Mouse (Mus musculus): ENCODE results near the gene Krt35. TPM values are rescaled to one million over a fixed set of nuclear protein-coding genes. Genes with fewer than 3 reads are reported as not detected.

Krt35 gene
- not detected for total RNA-seq (2021)
- long read RNA-seq, experiment 1, result 0 reads
- long read RNA-seq, experiment 2, result 0 reads

DNA sequence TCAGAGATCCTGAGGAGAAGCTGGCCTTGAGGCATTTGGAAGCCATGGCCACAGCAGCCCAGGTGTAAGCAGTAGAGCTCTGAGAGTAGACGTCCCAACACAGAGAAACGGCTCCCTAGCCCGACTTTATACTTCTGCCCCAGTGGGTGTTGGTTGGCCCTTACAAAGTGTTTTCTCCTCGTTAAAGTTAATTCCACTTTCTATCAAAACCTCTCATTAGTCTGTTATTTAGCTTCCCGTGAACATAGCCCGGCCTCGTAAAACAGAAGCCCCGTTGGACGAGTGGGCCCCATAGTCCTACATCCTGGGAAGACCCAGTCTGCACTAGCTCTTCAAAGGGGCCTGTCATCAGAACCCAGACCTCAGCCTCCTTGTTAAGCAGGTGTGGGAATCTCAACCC, at the start of gene Krt35:
Gene Krt35 (minus strand): TSS at position 101 of the 400 bp plus-strand sequence.
- Histone ChIP-seq H3K27ac (no peak within 1 kb of the TSS), H3K4me3 (no peak within 1 kb of the TSS)
- intact Hi-C loops (cut with DNase I), result no loop called here
- no peak for TF ChIP-seq CTCF (IDR thresholded peaks at IDR 0.05)
- no peak for DNase-seq

DNA sequence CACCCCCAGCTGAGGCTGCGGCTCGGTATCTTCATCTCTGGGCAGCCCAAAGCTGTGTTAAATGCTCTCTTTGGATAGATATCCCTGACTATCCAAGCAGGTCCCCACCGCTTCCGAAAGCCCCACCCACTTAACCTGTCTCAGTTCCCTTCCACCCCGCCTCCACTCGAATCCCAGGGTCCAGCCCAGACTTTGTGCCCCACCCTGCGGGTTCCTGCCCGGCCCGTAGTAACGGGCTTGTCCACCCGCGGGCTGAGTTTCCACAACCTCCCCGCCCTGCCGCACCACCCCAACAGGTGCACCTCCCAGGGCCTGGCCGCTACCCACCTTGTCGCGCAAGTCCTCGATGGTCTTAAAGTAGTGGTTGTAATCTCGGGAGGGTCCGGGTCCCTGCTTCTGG, 49.1 kb upstream of the Krt35 start:
- Histone ChIP-seq H3K27ac (no peak overlapping the region), H3K4me3 (peak overlapping the region; percentile 41)
- intact Hi-C loops (cut with DNase I), result no loop called here
- DNase-seq, result no peak
- TF ChIP-seq CTCF (IDR thresholded peaks at IDR 0.05), result no peak

DNA sequence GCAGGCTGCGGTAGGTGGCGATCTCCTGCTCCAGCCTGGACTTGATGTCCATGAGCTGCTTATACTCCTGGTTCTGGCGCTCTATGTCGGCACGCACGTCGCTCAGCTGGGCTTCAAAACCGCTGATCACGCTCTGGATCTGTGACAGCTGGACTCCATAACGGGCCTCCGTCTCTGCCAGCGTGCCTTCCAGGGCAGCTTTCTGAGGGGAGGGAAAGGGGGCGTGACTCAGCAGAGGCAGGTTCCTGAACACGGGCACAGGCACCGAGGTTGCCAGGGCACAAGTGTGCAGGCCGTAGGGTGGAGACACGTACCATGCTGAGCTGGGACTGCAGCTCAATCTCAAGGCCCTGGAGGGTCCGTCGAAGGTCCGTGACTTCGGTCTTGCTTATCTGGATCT, 44.9 kb upstream of the Krt35 start:
- TF ChIP-seq CTCF (IDR thresholded peaks at IDR 0.05), result no peak; the same call in 1 of the 2 replicates
- Histone ChIP-seq H3K27ac (no peak overlapping the region), H3K4me3 (no peak overlapping the region)
- peak; percentile 74 for DNase-seq
- intact Hi-C loops (cut with DNase I), result no loop called here

DNA sequence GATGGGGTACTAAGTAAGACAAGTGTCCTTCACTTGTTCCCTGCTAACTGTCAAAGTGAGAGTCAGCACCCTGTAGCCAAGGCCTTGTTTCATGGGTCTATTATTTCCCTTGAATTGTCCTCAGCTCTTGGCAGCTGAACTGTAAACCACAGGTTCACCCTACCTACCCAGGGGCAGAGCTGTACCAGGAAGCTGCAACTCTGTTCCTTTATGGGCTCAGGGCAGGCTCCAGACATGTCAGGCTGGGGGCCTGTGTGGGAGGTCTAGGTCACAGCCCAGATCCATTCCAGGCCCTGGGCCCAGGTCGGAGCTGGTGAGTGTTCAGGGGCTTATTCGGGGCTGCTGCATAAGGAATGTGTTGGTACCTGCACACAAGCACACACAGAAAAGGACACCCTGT, 43.4 kb upstream of the Krt35 start:
- Histone ChIP-seq H3K27ac (no peak overlapping the region), H3K4me3 (no peak overlapping the region)
- intact Hi-C loops (cut with DNase I), result no loop called here
- no peak for DNase-seq
- no peak for TF ChIP-seq CTCF (IDR thresholded peaks at IDR 0.05)

DNA sequence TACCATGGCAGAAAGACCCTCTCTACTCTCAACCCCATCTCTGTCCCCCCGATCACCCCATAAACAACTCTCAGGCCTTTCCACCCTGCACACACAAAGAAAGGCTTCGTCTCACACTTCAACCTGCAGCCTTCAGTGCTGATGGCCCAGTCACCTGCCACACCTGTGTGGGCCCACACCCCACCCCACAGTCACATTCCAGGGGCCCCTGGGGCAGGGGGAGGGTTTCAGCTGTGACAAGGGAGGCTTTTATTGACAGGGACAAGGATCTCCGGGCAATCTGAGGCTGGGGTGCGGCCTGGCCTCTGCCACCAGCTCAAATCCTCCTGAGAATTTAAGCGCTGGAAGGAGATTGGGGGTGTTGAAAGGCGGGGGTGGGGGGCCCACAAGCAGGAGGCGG, 42.8 kb upstream of the Krt35 start:
- intact Hi-C loops (cut with DNase I), result no loop called here
- no peak for TF ChIP-seq CTCF (IDR thresholded peaks at IDR 0.05)

DNA sequence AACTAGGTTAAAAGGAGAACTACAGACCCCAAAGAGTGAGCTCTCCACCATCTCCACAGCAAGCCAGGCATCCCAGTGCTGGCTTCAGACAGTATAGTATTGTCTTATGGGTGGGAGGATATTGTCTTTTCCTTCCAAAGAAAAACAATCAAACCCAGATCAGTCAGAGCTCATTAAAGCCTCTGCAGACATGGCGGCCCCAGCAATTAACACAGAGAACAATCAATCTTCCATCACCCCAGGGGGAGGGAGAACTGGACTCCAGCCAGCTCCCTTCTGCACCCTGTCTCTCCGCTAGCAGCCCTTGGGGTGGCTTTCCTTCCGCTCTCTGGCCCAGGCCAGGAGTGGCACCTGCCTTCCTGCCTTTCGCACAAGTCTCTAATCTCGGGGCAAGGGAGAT, 41.7 kb upstream of the Krt35 start:
- intact Hi-C loops (cut with DNase I), result no loop called here
- Histone ChIP-seq H3K4me3 (no peak overlapping the region), H3K27ac (no peak overlapping the region)
- TF ChIP-seq CTCF (IDR thresholded peaks at IDR 0.05), result no peak
- no peak for DNase-seq

More for the DNA sequence above, 42.8 kb upstream of the Krt35 start:
- DNase-seq, result no peak
- Histone ChIP-seq H3K27ac (no peak overlapping the region), H3K4me3 (no peak overlapping the region)

DNA sequence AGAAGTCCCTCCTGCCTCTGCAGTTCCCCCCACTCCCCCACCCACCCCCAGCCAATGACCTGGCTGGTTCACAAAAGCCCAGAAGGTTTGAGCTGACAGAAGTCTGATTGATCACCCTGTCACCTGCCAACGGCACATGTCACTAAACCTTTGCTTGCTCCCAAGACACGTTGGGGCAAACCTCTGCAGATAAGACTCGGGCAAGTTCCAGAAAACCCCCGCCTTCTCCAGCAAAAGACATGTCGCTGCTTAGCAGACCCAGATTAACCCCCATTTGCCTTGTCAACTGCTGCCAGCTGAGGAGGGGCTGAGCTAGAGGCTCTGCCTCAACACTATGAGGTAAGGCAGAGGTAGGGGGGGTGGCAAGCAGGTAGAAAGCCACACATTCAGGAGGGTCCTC, 40.5 kb upstream of the Krt35 start:
- no peak for DNase-seq
- intact Hi-C loops (cut with DNase I), result no loop called here
- no peak overlapping the region for H3K27ac ChIP-seq
- TF ChIP-seq CTCF (IDR thresholded peaks at IDR 0.05), result no peak
- H3K4me3 ChIP-seq, result no peak overlapping the region

DNA sequence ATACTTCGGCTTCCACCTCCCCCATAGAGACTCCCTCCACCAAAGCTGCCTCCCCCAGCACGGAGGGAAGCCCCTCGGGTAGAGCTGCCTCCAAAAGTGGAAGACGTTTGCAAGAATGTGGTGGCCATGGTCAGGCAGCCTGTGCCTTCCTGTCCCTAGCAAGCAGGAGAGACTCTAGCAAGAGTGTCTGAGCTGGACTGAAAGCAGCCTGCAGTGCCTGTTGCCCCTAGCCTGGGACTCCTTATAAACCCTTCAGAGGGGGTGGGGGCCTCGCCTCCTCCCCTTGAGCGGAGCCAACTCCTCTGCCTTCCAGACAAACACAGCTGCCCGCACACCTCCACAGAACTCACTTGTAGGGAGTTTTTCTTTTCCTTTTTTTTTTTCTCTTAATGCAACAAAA, 39.7 kb upstream of the Krt35 start, which contains the start of gene Krt15:
Gene Krt15 (minus strand): TSS at position 198 of the 400 bp plus-strand sequence.
- TF ChIP-seq CTCF (IDR thresholded peaks at IDR 0.05), result no peak
- Histone ChIP-seq H3K4me3 (no peak within 1 kb of the TSS), H3K27ac (no peak within 1 kb of the TSS)
- DNase-seq, result no peak
- intact Hi-C loops (cut with DNase I), result no loop called here

DNA sequence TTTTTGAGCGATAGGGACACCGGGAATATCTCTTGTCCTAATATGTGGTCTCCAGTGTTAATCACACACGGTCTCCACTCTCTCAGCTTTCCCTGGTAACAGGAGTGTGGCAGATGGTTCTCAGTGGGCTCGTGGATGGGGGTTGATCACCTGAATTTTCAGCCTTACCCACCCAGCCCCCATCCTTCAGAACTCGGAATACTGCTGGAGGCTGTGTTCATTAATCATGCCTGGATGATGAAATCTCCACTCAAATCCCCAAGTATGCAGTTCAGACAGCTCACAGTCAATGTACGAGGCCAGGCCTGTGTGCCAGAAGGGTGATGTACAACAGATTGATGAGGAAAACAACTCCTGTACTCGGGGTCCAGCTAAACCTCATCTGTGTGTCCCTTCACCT, 28.9 kb upstream of the Krt35 start:
- TF ChIP-seq CTCF (IDR thresholded peaks at IDR 0.05), result no peak
- no peak for DNase-seq
- no peak overlapping the region for H3K4me3 ChIP-seq
- intact Hi-C loops (cut with DNase I), result no loop called here
- H3K27ac ChIP-seq, result no peak overlapping the region

DNA sequence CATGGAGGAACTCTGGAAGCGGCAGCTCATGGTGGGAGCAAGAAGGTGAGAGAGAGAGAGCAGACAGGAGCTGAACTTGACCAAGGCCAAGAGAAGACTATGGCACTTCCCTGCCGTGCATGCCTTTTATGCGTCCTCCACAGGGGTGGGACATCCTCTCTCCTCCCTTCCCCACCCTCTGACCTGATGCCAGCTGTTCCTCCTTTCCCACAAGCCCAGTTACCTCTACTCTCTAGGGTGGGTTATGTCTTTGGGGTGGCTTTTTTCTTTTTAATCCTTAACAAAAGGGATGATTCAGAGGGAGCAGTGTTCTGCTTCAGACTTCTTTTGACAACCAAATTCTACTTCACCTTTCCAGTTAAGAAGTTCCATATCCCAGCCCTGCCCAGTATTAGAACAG, 25.4 kb upstream of the Krt35 start, which contains the start of gene Krt13:
Gene Krt13 (minus strand): TSS at position 101 of the 400 bp plus-strand sequence.
- no peak within 1 kb of the TSS for H3K4me3 ChIP-seq
- TF ChIP-seq CTCF (IDR thresholded peaks at IDR 0.05), result no peak
- intact Hi-C loops (cut with DNase I), result no loop called here
- no peak for DNase-seq
- no peak within 1 kb of the TSS for H3K27ac ChIP-seq

DNA sequence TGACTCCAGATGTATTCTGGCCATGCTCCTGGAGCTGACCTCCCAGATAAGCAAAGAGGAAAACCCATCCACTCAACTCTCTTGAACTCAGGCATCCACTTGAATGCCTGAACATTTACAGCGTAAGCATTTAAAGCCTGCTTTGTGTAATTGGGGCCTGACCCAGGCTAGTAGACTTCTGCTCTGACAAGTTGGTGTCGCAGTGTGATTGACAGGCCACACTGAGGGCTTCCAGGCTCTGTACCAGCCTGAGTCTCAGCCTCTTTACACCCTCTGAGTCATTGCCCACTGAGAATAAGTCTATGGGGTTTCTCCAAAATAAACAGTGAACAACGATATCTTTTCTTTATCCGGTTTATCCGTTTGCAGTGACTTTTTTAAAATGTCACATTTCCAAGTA, 24.3 kb upstream of the Krt35 start:
- no peak for TF ChIP-seq CTCF (IDR thresholded peaks at IDR 0.05)
- H3K27ac ChIP-seq, result no peak overlapping the region
- intact Hi-C loops (cut with DNase I), result no loop called here
- DNase-seq, result no peak
- no peak overlapping the region for H3K4me3 ChIP-seq

DNA sequence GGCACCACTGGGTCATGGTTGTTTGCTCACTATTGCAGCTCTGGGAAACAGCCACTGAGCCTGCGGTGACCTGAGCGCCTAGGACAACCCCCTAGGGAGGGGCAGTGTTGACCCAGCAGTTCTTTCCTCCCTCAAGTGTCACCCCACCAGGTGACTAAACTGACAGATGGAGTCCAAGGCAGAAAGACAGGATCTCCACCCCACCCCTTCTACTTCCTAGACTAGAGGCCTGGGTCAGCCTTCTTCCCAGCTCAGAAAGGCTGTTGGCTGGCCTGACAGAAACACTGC, 17.6 kb upstream of the Krt35 start:
- DNase-seq, result no peak
- intact Hi-C loops (cut with DNase I), result no loop called here
- Histone ChIP-seq H3K27ac (no peak overlapping the region), H3K4me3 (no peak overlapping the region)
- TF ChIP-seq CTCF (IDR thresholded peaks at IDR 0.05), result no peak

DNA sequence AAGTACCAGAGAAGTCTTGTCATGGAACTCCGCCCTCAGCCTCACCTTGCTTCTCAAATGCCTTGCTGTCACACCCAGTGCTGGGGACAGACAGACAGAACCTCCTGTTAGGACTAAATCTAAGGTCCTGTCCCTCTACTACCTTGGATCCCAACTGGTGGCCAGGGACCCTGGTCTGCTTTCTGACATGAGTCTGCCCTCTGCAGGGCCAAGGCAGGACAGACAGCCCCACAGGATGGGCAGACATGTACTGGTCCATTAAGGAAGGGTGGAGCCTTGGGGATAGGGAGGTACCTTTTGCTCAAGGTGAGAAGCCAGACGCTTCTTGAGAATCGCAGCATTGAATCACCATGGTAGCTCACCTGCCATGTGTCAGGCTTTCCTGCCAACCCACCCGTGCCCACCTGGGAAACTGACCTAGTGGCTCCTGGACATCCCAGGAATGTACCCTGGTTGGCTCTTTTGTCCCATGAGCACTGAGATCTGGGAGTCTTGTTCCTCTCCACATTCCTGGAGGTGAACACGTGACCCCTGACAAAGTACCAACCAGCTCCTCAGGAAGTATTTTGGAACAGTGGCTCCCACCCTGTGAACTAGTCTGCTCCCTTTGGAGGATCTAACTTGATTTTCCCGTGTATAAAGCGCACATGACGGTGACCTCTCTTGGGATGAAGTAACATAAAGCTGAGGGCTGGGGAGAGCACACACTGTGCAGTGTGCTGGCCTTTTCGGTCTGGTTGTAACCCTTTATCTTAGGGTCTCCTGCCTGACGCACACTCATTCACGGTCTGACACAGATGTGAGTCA, 17.1 kb upstream of the Krt35 start:
- no peak overlapping the region for H3K4me3 ChIP-seq
- DNase-seq, result no peak
- intact Hi-C loops (cut with DNase I), result no loop called here
- H3K27ac ChIP-seq, result no peak overlapping the region
- TF ChIP-seq CTCF (IDR thresholded peaks at IDR 0.05), result no peak

DNA sequence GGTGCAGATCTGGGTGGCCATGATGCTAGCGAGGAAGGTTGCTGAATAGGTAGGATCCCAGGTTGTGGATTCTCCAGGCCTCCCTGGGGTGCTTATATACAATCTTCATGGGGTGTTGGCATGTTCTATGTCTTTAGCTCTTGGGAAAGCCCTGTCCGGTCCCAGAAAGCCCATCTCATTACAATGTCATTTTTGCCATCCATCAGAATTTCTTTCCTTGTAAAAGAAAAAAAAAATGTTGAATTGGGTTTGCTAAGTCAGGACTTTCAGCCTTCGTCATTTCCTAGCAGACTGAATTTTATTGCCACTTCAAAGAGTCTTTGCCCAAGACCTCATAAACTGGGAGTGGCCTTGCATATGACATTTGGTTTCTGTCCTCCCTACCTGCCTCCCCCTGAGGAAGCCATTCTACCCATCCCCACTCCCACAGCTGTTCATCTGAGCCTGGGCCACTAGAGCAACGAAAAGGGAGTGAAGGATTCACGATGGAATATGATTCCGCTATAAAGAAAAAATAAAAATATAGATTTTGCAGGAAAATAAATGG, 9.6 kb upstream of the Krt35 start, which contains the start of gene Krt36:
Gene Krt36 (minus strand): TSS at position 51 of the 547 bp plus-strand sequence.
- TF ChIP-seq CTCF (IDR thresholded peaks at IDR 0.05), result no peak
- Histone ChIP-seq H3K27ac (no peak within 1 kb of the TSS), H3K4me3 (no peak within 1 kb of the TSS)
- no peak for DNase-seq
- intact Hi-C loops (cut with DNase I), result no loop called here

Measured in gastrocnemius, adult 2 months (tissue).